Mouse (Mus musculus) kidney, postnatal 25 days (tissue): ENCODE data around the gene Pcdh20.
A peak's percentile ranks its signal among the peaks of the same experiment; 100 is the strongest.

Source experiments
- DNase-seq, 2 experiments: peaks; one replicate each; pipeline ENCODE4 v3.0.0; 2021; ENCODE audit warnings: mixed read lengths in 2 of 2

The Pcdh20 gene

DNA sequence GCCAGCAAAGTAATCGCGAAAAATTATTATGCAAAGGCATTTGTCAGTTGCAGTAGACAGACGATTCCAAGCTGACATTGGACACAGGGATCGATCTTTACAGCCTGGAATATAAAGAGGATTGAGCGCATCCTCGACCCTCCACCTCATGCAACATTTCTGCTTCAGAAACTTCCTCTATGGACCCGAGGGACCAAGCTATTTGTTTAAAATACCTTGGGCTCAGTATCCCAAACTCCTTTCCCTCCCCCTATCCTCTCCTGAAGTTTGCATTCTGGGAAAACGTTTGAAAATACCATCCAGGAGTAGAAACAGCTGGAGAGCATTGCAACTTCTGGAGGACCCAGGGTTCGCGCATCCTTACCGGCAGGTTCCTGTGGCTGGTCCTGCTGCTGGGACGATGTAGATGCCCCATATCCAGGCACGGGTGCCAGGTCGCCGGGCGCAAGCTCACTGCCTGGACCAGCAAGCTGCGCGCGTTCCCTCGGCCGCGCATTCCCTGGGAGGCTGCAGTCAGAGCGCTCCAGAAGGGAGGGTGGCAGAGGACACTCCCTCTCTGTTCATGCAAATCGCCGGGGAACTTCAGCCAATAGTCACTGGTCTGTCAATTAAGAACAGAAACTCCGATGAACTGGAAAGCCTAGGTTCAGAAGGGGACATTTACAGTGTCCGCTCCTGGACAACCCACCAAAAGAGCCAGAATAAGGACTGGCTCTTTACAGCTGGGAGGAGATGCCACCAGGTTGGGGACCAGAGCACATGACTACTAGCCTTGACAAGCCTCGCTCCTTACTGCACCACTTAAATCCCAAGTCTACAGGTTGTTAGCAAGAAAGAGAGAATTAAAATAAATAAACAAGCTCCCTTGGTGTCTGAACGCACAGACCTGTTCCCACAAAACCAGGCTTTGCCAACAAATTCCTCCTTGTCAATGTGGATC lies at the start of gene Pcdh20:
TSS of gene Pcdh20 (minus strand) at position 902 of the 940 bp plus-strand sequence.
- no peak for DNase-seq

DNA sequence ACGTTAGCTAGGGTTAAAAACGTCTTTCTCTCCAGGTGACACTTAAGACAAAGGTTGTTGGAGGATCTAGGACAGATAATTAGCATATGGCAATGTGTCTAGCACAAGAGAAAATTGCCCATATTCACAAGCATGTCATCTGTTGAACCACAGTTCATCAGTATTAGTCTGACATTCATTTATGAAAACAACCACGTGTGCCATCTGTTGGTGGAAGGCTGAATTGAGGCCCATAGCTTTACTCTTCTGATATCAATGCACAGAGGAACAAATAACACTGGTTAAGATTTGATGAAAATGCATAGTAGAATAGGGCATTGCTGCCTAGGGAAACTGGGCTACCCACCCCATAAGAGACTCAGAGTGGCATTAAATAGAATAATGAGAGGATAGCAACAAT lies 8.7 kb upstream of the Pcdh20 start:
- DNase-seq, result peak in 1 of 2 experiments; percentile 3

DNA sequence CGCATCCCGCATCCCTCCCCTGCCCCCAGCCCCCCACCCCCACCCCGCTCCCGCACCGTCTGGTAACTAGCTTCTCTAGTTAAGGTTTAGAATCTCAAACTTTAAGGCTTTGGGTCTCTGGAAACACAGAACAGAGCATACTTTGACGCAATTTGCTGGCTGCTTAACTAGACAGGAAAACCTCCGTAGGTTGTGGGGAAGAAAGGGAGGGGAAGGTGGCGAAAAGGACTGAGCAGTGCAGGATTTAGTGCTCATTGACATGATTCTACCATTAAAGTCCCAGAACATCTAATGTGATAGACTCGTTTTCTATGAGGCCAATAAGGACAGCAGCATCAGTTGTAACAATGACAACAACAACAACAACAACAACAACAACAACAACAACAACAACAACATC lies 1.2 kb downstream of the Pcdh20 start:
- DNase-seq, result no peak

DNA sequence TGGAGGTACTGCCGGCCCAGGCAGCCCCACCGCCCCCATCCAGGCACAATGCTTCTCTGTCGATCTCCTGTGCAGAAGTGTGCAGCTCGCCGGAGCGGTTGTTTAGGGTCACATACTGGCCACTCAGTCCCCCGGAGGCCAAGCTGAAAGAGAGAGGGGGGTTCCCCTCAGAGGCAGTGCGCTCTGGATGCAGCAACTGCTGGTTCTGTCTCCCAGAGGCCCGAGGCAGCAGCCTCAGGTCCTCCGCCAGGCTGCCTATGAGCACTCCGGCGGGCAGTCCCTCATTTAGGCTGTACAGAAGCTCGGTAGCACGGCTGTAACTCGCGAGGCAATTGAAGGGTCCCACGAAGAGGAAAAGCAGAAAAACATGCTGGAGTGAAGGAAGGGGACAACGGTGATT lies 1.8 kb downstream of the Pcdh20 start:
- DNase-seq, result no peak

DNA sequence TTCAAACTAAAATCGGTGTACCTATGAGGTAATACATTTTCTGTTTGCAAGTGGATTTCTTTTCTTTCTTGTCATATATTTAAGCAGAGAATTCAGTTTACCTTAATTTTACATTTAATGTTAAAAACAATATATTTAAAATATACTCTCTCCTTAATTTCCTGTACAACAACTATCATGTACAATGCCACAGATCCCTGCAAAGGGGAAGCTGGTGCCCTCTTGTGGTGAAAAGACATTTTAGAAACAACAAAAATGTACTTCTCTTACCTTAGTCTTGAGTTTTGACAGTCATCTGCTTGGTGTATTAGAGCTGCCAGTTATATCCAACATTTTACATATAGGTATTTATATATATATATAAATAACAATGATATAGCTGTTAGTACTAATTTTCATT lies 4.8 kb downstream of the Pcdh20 start:
- no peak for DNase-seq

DNA sequence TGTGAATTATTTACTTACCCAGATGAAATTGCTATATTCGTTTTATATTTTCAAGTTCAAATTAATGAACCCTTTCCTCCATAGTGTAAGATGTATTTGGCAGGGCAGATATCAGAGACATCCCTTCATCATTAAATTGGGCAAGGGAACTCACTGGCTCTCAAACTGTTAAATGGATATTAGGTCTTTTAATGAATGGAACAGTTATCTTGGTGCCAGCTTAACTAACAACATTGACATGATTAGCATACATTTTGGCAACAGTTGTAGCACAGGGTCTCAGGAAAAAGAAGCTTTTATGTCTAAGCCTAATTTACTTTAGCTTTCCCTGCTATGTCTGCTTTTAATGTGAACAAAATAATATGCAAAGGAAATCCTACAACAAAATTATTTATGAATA lies 6.8 kb downstream of the Pcdh20 start:
- no peak for DNase-seq

DNA sequence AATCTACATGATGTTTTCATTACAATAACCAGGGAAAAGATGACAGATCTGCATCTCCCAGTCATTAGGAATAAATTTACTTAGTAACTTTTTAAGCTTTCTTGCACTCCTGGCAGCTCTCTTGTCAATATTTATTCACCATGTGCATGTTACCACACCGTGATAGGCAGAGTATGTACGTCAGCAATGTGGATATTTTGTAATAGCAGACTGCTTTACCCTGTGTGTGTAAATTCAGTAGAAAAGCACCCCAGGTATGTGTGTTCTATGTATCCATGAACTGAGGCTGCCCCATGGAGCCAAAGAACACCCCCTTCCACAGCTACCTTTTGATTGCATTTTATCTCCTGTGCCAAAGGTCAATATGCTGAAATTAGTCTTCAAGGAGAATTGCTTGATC lies 7.8 kb downstream of the Pcdh20 start:
- no peak for DNase-seq

DNA sequence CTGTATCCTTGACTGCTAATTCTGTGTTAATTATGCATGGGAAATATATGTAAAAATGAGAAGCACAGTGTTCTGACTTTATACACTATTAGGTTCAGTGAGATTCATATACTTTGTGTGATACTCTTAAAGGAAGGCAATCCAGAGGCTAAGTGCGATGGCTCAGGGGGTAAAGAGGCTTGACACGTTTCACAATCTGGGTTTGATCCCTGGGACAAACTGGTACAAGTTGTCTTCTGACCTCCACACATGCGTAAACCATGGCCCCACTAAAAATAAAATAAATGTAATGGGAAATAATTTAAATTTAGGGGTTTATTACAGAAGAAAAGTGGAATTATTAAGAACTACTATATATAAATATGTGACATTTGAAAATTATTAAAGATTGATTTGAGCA lies 8.3 kb downstream of the Pcdh20 start:
- no peak for DNase-seq

DNA sequence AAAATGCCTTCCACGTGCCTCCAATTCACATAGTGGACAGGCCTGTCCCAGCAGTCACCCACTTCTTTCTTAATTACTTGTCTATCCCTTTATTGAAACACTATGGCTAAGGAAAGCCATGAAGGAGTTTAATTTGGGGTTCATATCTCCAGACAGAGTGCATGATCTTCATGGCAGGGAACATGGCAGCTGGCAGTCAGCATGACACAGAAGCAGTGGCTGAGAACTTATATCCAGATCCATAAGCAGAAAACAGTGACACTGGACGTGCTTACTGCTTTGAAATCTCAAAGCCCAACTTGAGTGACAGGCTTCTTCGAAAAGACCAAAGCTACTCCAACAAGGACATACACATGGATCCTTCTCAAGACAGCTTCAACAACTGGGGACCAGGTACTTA lies 10.5 kb downstream of the Pcdh20 start:
- no peak for DNase-seq

DNA sequence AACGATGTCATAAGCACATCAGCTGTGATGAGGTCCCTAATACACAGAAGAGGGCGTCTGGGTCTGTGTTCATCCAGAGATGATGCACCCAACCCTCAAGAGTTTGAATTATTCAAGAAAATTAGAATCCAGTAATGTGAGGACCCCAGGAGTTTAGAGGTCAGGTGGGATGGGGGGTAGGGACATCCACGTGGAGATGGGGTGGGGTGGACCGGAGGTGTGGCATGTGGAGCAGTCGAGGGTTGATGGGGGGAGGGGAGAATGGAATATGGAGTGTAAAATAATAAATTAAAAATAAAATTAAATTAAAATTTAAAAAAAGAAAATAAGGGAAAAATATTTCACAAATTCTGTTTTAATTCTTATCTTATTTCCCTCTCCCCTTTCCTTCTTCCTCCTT lies 27.9 kb downstream of the Pcdh20 start:
- no peak for DNase-seq

DNA sequence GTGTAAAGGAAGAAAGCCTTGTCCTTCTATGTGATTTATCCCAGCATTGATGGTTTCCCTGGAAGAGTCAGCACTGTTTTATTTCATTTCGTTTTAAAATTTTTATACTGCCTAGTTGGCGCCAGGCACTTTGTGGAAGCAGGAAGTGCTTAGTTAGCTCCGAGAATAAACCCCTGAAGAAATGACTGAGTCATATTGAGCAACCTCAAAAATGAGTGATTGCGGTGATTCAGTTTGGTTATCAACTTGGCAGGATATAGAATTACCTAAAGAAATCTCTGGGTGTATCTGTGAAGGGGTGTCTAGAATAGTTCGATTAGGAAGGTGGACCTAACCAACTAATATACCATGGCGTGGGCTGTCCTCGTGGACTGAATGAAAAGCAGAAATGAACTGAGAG lies 41.8 kb downstream of the Pcdh20 start:
- no peak for DNase-seq

DNA sequence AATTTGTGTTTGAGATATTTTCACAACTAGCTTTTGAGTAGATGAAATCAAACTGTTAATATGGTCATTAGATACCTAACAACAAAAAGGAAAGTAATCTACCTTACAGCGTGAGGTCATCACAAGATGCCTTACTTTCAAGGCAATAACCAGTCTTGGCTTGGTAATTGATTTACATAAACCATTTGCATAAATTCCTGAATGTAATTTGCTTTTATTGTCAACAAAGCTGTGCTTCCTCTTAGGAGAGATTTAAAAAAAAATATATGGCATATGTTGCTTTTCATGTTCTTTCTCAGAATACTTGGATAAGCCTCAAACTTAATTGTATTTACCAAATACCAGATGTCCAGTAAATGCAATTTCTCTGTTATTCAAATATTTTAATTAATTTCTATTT lies 43.8 kb downstream of the Pcdh20 start:
- DNase-seq, result no peak
